Mouse (Mus musculus) midbrain, embryonic 10.5 days (tissue): ENCODE data around the gene Rps10. TPM values are rescaled to one million over a fixed set of nuclear protein-coding genes. Genes with fewer than 3 reads are reported as not detected.

Experiments
- DNase-seq: peaks from one replicate; pipeline ENCODE4 v3.0.0-alpha.2; 2017; ENCODE audit warnings: low spot score
- H3K27ac ChIP-seq: fragments of 300-500 bp; sonication (generic); replicated peaks from 2 replicates; pipeline ENCODE4 v1.5.1; 2016; ENCODE audit warnings: mild to moderate bottlenecking
- H3K27me3 ChIP-seq: fragments of 300-500 bp; sonication (generic); 2 replicates; pipeline ENCODE4 v1.6.1; 2016; ENCODE audit warnings: low read depth, mild to moderate bottlenecking; ENCODE audit not compliant: poor library complexity, severe bottlenecking
- H3K36me3 ChIP-seq: fragments of 300-500 bp; sonication (generic); 2 replicates; pipeline ENCODE4 v1.6.1; 2016; ENCODE audit warnings: mild to moderate bottlenecking, moderate library complexity
- H3K4me1 ChIP-seq: fragments of 300-500 bp; sonication (generic); 2 replicates; pipeline ENCODE4 v1.6.1; 2016
- H3K4me3 ChIP-seq: fragments of 300-500 bp; sonication (generic); 2 replicates; pipeline ENCODE4 v1.5.1; 2016; ENCODE audit warnings: mild to moderate bottlenecking, moderate library complexity
- H3K9me3 ChIP-seq: fragments of 300-500 bp; sonication (generic); replicated peaks from 2 replicates; pipeline ENCODE4 v1.6.1; 2016; ENCODE audit warnings: mild to moderate bottlenecking
- WGBS: fragments of 180-500 bp; shearing (Covaris S2); methylation state at CpG from one replicate; pipeline ENCODE4 v1.1.7; 2016; 5-methylcytosine and 5-hydroxymethylcytosine counted together
- polyA plus RNA-seq: library from polyadenylated mRNA; unstranded; fragments of >200 nt; fragmentation: Nextera tagmentation; extraction: Ambion mirVana; gene quantifications from 2 replicates; pipeline ENCODE4 v1.2.1, GENCODE M21; 2016

Gene Rps10
- polyA plus RNA-seq, 1 experiment from 2014 or later, result 876 TPM

- peaks cover 58% of the 10 kb centered on the region for H3K4me1 ChIP-seq
- H3K4me3 ChIP-seq, result peak overlapping the region; percentile 98
- H3K27me3 ChIP-seq, result no peaks in the 10 kb centered on the region
- peak overlapping the region; percentile 100 for H3K27ac ChIP-seq
- H3K36me3 ChIP-seq, result peaks cover 32% of the 10 kb centered on the region
- DNase-seq, result peak; percentile 58
- WGBS, result 4% methylated on average over 23 of the region's 23 CpGs
- H3K9me3 ChIP-seq, result peaks cover 17% of the 10 kb centered on the region
Measured at GRCm38 (mm10) chr17:27621705-27622531, 14.6 kb downstream of the Rps10 start.

- Histone ChIP-seq H3K4me1 (peaks cover 51% of the 10 kb centered on the region), H3K27me3 (no peaks in the 10 kb centered on the region), H3K27ac (peak overlapping the region; percentile 100), H3K36me3 (peaks cover 40% of the 10 kb centered on the region), H3K4me3 (peak overlapping the region; percentile 98), H3K9me3 (peaks cover 22% of the 10 kb centered on the region)
- no peak for DNase-seq
- WGBS, result 48% methylated on average over 8 of the region's 8 CpGs
Measured at GRCm38 (mm10) chr17:27621161-27621560, 15.3 kb downstream of the Rps10 start.

GRCm38 (mm10) chr17:27615388-27615787, 21.1 kb downstream of the Rps10 start:
- H3K36me3 ChIP-seq, result peaks cover 68% of the 10 kb centered on the region
- DNase-seq, result no peak
- H3K27me3 ChIP-seq, result no peaks in the 10 kb centered on the region
- peaks cover 22% of the 10 kb centered on the region for H3K9me3 ChIP-seq
- peaks cover 35% of the 10 kb centered on the region for H3K4me1 ChIP-seq
- no peak overlapping the region for H3K27ac ChIP-seq
- no peak overlapping the region for H3K4me3 ChIP-seq
- 88% methylated on average over 7 of the region's 7 CpGs for WGBS

- Histone ChIP-seq H3K4me3 (no peak overlapping the region), H3K4me1 (peaks cover 27% of the 10 kb centered on the region), H3K9me3 (peaks cover 15% of the 10 kb centered on the region), H3K36me3 (peaks cover 60% of the 10 kb centered on the region), H3K27me3 (no peaks in the 10 kb centered on the region), H3K27ac (no peak overlapping the region)
- 85% methylated on average over 4 of the region's 4 CpGs for WGBS
- no peak for DNase-seq
Measured at GRCm38 (mm10) chr17:27613016-27613415, 23.5 kb downstream of the Rps10 start.

- Histone ChIP-seq H3K9me3 (peaks cover 6% of the 10 kb centered on the region; the same call in 1 of the 2 replicates), H3K27me3 (no peaks in the 10 kb centered on the region), H3K36me3 (peaks cover 57% of the 10 kb centered on the region), H3K27ac (no peak overlapping the region), H3K4me3 (no peak overlapping the region), H3K4me1 (peaks cover 27% of the 10 kb centered on the region)
- no peak for DNase-seq
- 88% methylated on average over 5 of the region's 5 CpGs for WGBS
Measured at GRCm38 (mm10) chr17:27611994-27612393, 24.5 kb downstream of the Rps10 start.

GRCm38 (mm10) chr17:27611519-27611884, 25.0 kb downstream of the Rps10 start:
- Histone ChIP-seq H3K4me3 (no peak overlapping the region), H3K36me3 (peaks cover 53% of the 10 kb centered on the region), H3K4me1 (peaks cover 27% of the 10 kb centered on the region), H3K27me3 (no peaks in the 10 kb centered on the region), H3K27ac (no peak overlapping the region), H3K9me3 (peaks cover under 1% of the 10 kb centered on the region; the same call in 1 of the 2 replicates)
- DNase-seq, result no peak
- 81% methylated on average over 3 of the region's 3 CpGs for WGBS

- 89% methylated on average over 10 of the region's 10 CpGs for WGBS
- H3K4me1 ChIP-seq, result peaks cover 30% of the 10 kb centered on the region
- H3K9me3 ChIP-seq, result no peaks in the 10 kb centered on the region
- no peak overlapping the region for H3K4me3 ChIP-seq
- H3K36me3 ChIP-seq, result peaks cover 48% of the 10 kb centered on the region
- H3K27ac ChIP-seq, result no peak overlapping the region
- DNase-seq, result no peak
- no peaks in the 10 kb centered on the region for H3K27me3 ChIP-seq
Measured at GRCm38 (mm10) chr17:27610679-27611518, 25.6 kb downstream of the Rps10 start.

GRCm38 (mm10) chr17:27609576-27609975, 26.9 kb downstream of the Rps10 start:
- peaks cover 26% of the 10 kb centered on the region for H3K4me1 ChIP-seq
- no peak overlapping the region for H3K4me3 ChIP-seq
- DNase-seq, result no peak
- peaks cover 43% of the 10 kb centered on the region for H3K36me3 ChIP-seq
- no peaks in the 10 kb centered on the region for H3K27me3 ChIP-seq
- H3K9me3 ChIP-seq, result no peaks in the 10 kb centered on the region
- 93% methylated on average over 7 of the region's 7 CpGs for WGBS
- H3K27ac ChIP-seq, result no peak overlapping the region

- Histone ChIP-seq H3K27me3 (no peaks in the 10 kb centered on the region), H3K9me3 (no peaks in the 10 kb centered on the region), H3K4me3 (no peak overlapping the region), H3K36me3 (peaks cover 23% of the 10 kb centered on the region), H3K27ac (no peak overlapping the region), H3K4me1 (peaks cover 40% of the 10 kb centered on the region)
- no peak for DNase-seq
- 89% methylated on average over 21 of the region's 21 CpGs for WGBS
Measured at GRCm38 (mm10) chr17:27603522-27604234, 32.8 kb downstream of the Rps10 start.

GRCm38 (mm10) chr17:27603036-27603435, 33.4 kb downstream of the Rps10 start:
- Histone ChIP-seq H3K4me1 (peaks cover 40% of the 10 kb centered on the region), H3K36me3 (peaks cover 18% of the 10 kb centered on the region), H3K27ac (no peak overlapping the region), H3K27me3 (no peaks in the 10 kb centered on the region), H3K4me3 (no peak overlapping the region), H3K9me3 (no peaks in the 10 kb centered on the region)
- 85% methylated on average over 2 of the region's 2 CpGs for WGBS
- no peak for DNase-seq

- WGBS, result 89% methylated on average over 5 of the region's 5 CpGs
- no peak for DNase-seq
Measured at GRCm38 (mm10) chr17:27600869-27601268, 35.6 kb downstream of the Rps10 start.

GRCm38 (mm10) chr17:27600286-27600685, 36.2 kb downstream of the Rps10 start:
- no peak for DNase-seq
- H3K4me1 ChIP-seq, result peaks cover 37% of the 10 kb centered on the region
- no peaks in the 10 kb centered on the region for H3K9me3 ChIP-seq
- no peak overlapping the region for H3K27ac ChIP-seq
- 90% methylated on average over 3 of the region's 3 CpGs for WGBS
- H3K36me3 ChIP-seq, result peaks cover 32% of the 10 kb centered on the region
- no peak overlapping the region for H3K4me3 ChIP-seq
- no peaks in the 10 kb centered on the region for H3K27me3 ChIP-seq

More at GRCm38 (mm10) chr17:27600869-27601268, 35.6 kb downstream of the Rps10 start:
- Histone ChIP-seq H3K27ac (0 out of 2 replicates have a peak overlapping the region, but pooled peaks have one; percentile 33), H3K4me1 (peaks cover 37% of the 10 kb centered on the region), H3K9me3 (no peaks in the 10 kb centered on the region), H3K36me3 (peaks cover 27% of the 10 kb centered on the region), H3K27me3 (no peaks in the 10 kb centered on the region), H3K4me3 (no peak overlapping the region)
